Mouse (Mus musculus) adrenal gland, adult 8-10 months (tissue): Measurements from ENCODE around the gene C2cd3. TPM values are rescaled to one million over a fixed set of nuclear protein-coding genes. Genes with fewer than 3 reads are reported as not detected.
"Not testable (repeated sequence)": the region's sequence is repeated elsewhere in the genome, so short reads cannot be mapped to it uniquely, and the experiment has no call there.

Experiments
- DNase-seq: peaks from one replicate; pipeline ENCODE4 v3.0.0; 2022
- total RNA-seq, 4 experiments: library from RNA; stranded (reverse); gene quantifications; 2 replicates each; pipeline ENCODE4 v1.2.4; 2022

Gene C2cd3
- total RNA-seq, 4 experiments from 2014 or later = 19.7 to 29.1 (median 26.8) TPM

- DNase-seq = no peak
These were observed 99.4 kb downstream of the C2cd3 start for GRCm38 (mm10) chr7:100471407-100471797.

- DNase-seq = no peak
These were observed 100.7 kb downstream of the C2cd3 start, which contains the start of gene Ucp3 for GRCm38 (mm10) chr7:100472777-100473176. Ucp3 (plus strand) TSS chr7:100472990.

GRCm38 (mm10) chr7:100473846-100474454, 101.9 kb downstream of the C2cd3 start:
- DNase-seq = no peak

GRCm38 (mm10) chr7:100474680-100475079, 102.6 kb downstream of the C2cd3 start:
- DNase-seq = no peak

- no peak for DNase-seq
These were observed 107.2 kb downstream of the C2cd3 start for GRCm38 (mm10) chr7:100479100-100479822.

GRCm38 (mm10) chr7:100479823-100480164, 107.8 kb downstream of the C2cd3 start:
- no peak for DNase-seq

- no peak for DNase-seq
These were observed 108.1 kb downstream of the C2cd3 start for GRCm38 (mm10) chr7:100480175-100480574.

- DNase-seq = not testable (repeated sequence)
These were observed 110.0 kb downstream of the C2cd3 start for GRCm38 (mm10) chr7:100482046-100482445.

GRCm38 (mm10) chr7:100484493-100484892, 112.5 kb downstream of the C2cd3 start:
- no peak for DNase-seq

GRCm38 (mm10) chr7:100487301-100487700, 115.3 kb downstream of the C2cd3 start:
- DNase-seq = no peak

- DNase-seq = no peak
These were observed 116.5 kb downstream of the C2cd3 start for GRCm38 (mm10) chr7:100488474-100489048.

GRCm38 (mm10) chr7:100492391-100493116, 120.5 kb downstream of the C2cd3 start:
- DNase-seq = no peak

GRCm38 (mm10) chr7:100493117-100493483, 121.1 kb downstream of the C2cd3 start, which contains the start of gene Ucp2:
Ucp2 (plus strand) TSS chr7:100493337.
- DNase-seq = peak; percentile 80

- no peak for DNase-seq
These were observed 121.7 kb downstream of the C2cd3 start for GRCm38 (mm10) chr7:100493484-100494414.

- no peak for DNase-seq
These were observed 122.4 kb downstream of the C2cd3 start for GRCm38 (mm10) chr7:100494415-100494831.

- no peak for DNase-seq
These were observed 123.0 kb downstream of the C2cd3 start for GRCm38 (mm10) chr7:100495042-100495441.

- peak; percentile 78 for DNase-seq
These were observed 123.7 kb downstream of the C2cd3 start for GRCm38 (mm10) chr7:100495581-100496251.

- DNase-seq = no peak
These were observed 124.3 kb downstream of the C2cd3 start for GRCm38 (mm10) chr7:100496371-100496770.

- DNase-seq = no peak
These were observed 124.8 kb downstream of the C2cd3 start for GRCm38 (mm10) chr7:100496791-100497190.

GRCm38 (mm10) chr7:100497402-100497801, 125.4 kb downstream of the C2cd3 start:
- DNase-seq = no peak

GRCm38 (mm10) chr7:100497982-100498381, 125.9 kb downstream of the C2cd3 start:
- no peak for DNase-seq
